Mouse (Mus musculus): Measurements from ENCODE around the gene Ccdc126. TPM values are rescaled to one million over a fixed set of nuclear protein-coding genes. Genes with fewer than 3 reads are reported as not detected.

The Ccdc126 gene
- total and polyA plus RNA-seq, 2 experiments from 2014 or later = 7.0 to 7.1 TPM

DNA sequence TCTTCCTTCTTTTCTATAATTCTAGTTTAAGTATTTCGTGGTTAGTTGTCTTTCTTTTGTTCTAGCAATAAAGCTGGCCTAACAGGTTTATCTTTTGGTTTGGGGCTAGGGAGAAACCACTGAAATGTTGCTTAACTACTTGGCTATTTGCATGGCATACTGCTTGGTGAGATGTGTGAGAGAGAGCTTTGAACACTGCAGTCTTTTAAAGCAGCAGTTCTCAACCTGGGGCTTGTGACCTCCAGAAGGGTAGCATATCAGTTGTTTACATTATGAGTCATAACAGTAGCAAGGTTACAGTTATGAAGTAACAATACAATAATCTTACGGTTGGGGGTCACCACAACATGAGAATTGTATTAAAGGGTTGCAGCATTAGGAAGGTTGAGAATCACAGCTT, 3.9 kb downstream of the Ccdc126 start:
- Histone ChIP-seq H3K4me2 (ENCODE audit: low read depth, low read length) (no peak overlapping the region), H3K9me3 (ENCODE audit: low read length) (no peaks in the 10 kb centered on the region), H3K4me1 (ENCODE audit: insufficient read depth, low read length) (peaks cover 4% of the 10 kb centered on the region; the same call in 1 of the 2 replicates), H3K9ac (replicated peaks; ENCODE audit: low read length) (no peak overlapping the region), H3K27me3 (ENCODE audit: insufficient read depth, low read length) (no peaks in the 10 kb centered on the region), H3K4me3 (ENCODE audit: low read length) (no peak overlapping the region), H3K36me3 (ENCODE audit: insufficient read depth, low read length) (no peaks in the 10 kb centered on the region), H3K27ac (no peak overlapping the region)
- no peak for TF ChIP-seq CTCF (IDR thresholded peaks at IDR 0.05; ENCODE audit: low read depth)
- WGBS = 72% methylated on average over 2 of the region's 2 CpGs
- no peak for DNase-seq (ENCODE audit: low spot score)
- no peak for ATAC-seq

DNA sequence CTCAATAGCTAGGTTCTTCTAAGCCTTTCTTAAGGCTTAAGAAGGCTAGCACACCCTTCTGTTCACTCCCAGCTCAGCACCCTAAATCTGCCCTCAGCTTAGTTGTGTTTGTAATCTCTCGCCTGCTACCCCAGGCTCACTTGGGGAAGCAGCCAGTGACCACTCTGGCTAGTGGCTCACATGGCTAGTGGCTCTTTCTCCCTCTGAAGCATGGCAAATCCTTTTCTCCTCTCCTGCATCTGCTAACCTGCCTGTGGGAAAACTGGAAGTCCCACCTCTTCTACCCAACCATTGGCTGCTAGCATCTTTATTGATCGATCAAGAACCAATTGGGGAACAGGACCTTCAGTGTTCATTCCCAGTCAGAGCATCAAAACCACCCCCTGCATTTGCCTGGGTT, 5.5 kb downstream of the Ccdc126 start:
- ATAC-seq = no peak

DNA sequence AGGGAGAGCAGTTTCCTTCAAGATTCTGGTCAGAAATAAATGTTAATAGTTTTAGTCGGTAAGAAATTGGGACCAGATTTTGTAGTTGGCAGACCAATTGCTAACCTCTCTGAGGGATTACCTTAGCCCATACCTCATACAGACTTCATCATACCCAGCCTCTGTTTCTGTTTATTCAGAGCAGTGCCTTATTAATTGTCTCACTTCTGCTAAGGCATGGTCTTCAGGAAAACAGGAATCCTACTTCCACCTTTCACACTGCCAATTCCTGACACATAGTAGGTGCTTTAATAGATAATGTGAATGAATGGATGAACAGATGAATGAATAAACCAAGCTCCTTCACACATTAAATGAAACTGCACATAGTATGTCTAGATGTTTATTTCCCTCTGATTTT, 6.2 kb downstream of the Ccdc126 start:
- no peak overlapping the region for H3K4me2 ChIP-seq (ENCODE audit: low read depth, low read length)
- ATAC-seq = no peak
- no peaks in the 10 kb centered on the region for H3K36me3 ChIP-seq (ENCODE audit: insufficient read depth, low read length)
- no peak overlapping the region for H3K4me3 ChIP-seq (ENCODE audit: low read length)
- no peak overlapping the region for H3K9ac ChIP-seq (replicated peaks; ENCODE audit: low read length)
- H3K27ac ChIP-seq = no peak overlapping the region
- WGBS = 95% methylated on average over 1 of the region's 1 CpGs
- H3K4me1 ChIP-seq (ENCODE audit: insufficient read depth, low read length) = peaks cover 4% of the 10 kb centered on the region; the same call in 1 of the 2 replicates
- DNase-seq (ENCODE audit: low spot score) = no peak
- no peaks in the 10 kb centered on the region for H3K27me3 ChIP-seq (ENCODE audit: insufficient read depth, low read length)
- no peaks in the 10 kb centered on the region for H3K9me3 ChIP-seq (ENCODE audit: low read length)
- no peak for TF ChIP-seq CTCF (IDR thresholded peaks at IDR 0.05; ENCODE audit: low read depth)

More for the DNA sequence above, 5.5 kb downstream of the Ccdc126 start:
- Histone ChIP-seq H3K4me3 (ENCODE audit: low read length) (no peak overlapping the region), H3K9ac (replicated peaks; ENCODE audit: low read length) (no peak overlapping the region), H3K27me3 (ENCODE audit: insufficient read depth, low read length) (no peaks in the 10 kb centered on the region), H3K27ac (no peak overlapping the region), H3K4me1 (ENCODE audit: insufficient read depth, low read length) (peaks cover 4% of the 10 kb centered on the region; the same call in 1 of the 2 replicates), H3K4me2 (ENCODE audit: low read depth, low read length) (no peak overlapping the region), H3K9me3 (ENCODE audit: low read length) (no peaks in the 10 kb centered on the region), H3K36me3 (ENCODE audit: insufficient read depth, low read length) (no peaks in the 10 kb centered on the region)
- no peak for TF ChIP-seq CTCF (IDR thresholded peaks at IDR 0.05; ENCODE audit: low read depth)
- WGBS = 75% methylated on average over 2 of the region's 2 CpGs
- no peak for DNase-seq (ENCODE audit: low spot score)

DNA sequence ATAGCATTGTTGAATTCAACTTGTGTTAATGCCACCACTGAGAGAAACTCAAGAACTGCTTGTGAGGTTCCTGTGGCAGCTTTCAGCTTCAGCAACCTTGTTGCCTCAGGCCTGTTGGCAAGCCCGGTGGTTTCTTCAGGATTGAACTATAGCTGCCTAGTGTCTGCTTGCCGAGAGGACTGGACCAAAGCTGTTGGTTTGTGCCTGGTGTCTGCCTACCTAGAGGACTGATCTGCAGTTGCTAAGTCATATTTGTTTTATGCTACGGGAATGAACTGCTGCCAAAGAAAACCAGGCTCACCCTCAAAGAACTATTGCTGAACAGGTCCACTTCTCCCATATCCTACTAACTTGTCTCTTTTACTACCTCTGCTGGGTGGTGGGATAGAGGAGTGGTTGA, 7.8 kb downstream of the Ccdc126 start:
- no peaks in the 10 kb centered on the region for H3K36me3 ChIP-seq (ENCODE audit: insufficient read depth, low read length)
- no peak overlapping the region for H3K9ac ChIP-seq (replicated peaks; ENCODE audit: low read length)
- WGBS = 86% methylated on average over 3 of the region's 3 CpGs
- H3K4me3 ChIP-seq (ENCODE audit: low read length) = no peak overlapping the region
- DNase-seq (ENCODE audit: low spot score) (no peak), ATAC-seq (no peak)
- no peak overlapping the region for H3K27ac ChIP-seq
- no peak overlapping the region for H3K4me2 ChIP-seq (ENCODE audit: low read depth, low read length)
- H3K9me3 ChIP-seq (ENCODE audit: low read length) = no peaks in the 10 kb centered on the region
- no peaks in the 10 kb centered on the region for H3K4me1 ChIP-seq (ENCODE audit: insufficient read depth, low read length)
- TF ChIP-seq CTCF (IDR thresholded peaks at IDR 0.05; ENCODE audit: low read depth) = no peak
- H3K27me3 ChIP-seq (ENCODE audit: insufficient read depth, low read length) = no peaks in the 10 kb centered on the region

DNA sequence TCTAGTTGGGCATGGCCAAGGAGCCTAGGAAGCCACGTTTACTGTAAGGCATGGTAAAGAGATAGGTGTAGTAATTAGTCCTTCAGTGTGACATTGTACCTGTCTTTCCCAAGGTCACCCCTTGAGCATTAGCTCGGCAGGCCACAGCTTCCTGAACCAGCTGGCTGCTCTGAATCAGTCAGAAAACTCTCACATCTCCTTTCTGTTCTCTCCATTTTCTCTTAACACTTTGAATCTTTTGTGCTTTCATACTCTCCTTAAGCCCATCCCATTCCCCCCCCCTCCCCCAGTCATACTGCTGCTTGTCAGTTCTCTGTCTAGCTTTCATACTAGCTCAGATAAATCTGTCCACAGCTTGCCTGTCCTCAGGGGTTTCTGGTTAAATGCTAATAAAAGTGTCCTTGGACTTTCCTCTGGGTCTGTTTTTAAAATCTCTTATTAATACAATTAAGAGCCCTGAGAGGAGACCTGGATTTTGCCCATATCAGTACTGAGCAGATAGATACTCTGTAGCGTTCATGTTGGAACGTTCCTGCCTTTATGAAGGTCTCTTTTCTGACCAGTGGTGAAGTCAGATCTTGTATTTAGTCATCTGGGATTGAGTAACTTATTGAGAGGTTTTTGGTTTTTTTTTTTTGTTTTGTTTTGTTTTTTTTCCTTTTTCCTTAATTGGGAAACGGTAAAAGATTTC, 12.4 kb downstream of the Ccdc126 start:
- no peak overlapping the region for H3K4me2 ChIP-seq (ENCODE audit: low read depth, low read length)
- no peak overlapping the region for H3K4me3 ChIP-seq (ENCODE audit: low read length)
- H3K27me3 ChIP-seq (ENCODE audit: insufficient read depth, low read length) = no peaks in the 10 kb centered on the region
- ATAC-seq (no peak), DNase-seq (ENCODE audit: low spot score) (no peak)
- no peak for TF ChIP-seq CTCF (IDR thresholded peaks at IDR 0.05; ENCODE audit: low read depth)
- H3K4me1 ChIP-seq (ENCODE audit: insufficient read depth, low read length) = no peaks in the 10 kb centered on the region
- no peaks in the 10 kb centered on the region for H3K9me3 ChIP-seq (ENCODE audit: low read length)
- no peaks in the 10 kb centered on the region for H3K36me3 ChIP-seq (ENCODE audit: insufficient read depth, low read length)
- no peak overlapping the region for H3K9ac ChIP-seq (replicated peaks; ENCODE audit: low read length)
- no peak overlapping the region for H3K27ac ChIP-seq
- 72% methylated on average over 5 of the region's 5 CpGs for WGBS

DNA sequence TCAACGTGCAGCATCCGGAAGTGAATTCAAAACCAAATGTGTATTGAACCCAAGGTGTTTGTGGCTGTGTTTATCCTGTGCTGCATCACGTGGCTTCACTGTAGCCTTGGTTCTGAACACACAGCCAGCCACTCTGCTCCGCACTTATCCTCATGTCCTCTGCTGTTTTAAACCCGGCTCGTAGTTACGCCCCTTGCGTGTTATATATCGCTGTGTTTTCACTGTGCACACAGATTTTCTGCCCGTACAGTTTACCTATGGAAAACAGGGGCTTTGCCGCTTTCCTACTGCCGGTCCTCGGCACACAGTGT, 12.9 kb downstream of the Ccdc126 start:
- no peak for DNase-seq (ENCODE audit: low spot score)
- Histone ChIP-seq H3K4me3 (ENCODE audit: low read length) (no peak overlapping the region), H3K36me3 (ENCODE audit: insufficient read depth, low read length) (no peaks in the 10 kb centered on the region), H3K9ac (replicated peaks; ENCODE audit: low read length) (no peak overlapping the region), H3K27me3 (ENCODE audit: insufficient read depth, low read length) (no peaks in the 10 kb centered on the region), H3K4me1 (ENCODE audit: insufficient read depth, low read length) (no peaks in the 10 kb centered on the region), H3K27ac (no peak overlapping the region), H3K9me3 (ENCODE audit: low read length) (no peaks in the 10 kb centered on the region), H3K4me2 (ENCODE audit: low read depth, low read length) (no peak overlapping the region)
- 75% methylated on average over 13 of the region's 13 CpGs for WGBS
- no peak for ATAC-seq
- no peak for TF ChIP-seq CTCF (IDR thresholded peaks at IDR 0.05; ENCODE audit: low read depth)

DNA sequence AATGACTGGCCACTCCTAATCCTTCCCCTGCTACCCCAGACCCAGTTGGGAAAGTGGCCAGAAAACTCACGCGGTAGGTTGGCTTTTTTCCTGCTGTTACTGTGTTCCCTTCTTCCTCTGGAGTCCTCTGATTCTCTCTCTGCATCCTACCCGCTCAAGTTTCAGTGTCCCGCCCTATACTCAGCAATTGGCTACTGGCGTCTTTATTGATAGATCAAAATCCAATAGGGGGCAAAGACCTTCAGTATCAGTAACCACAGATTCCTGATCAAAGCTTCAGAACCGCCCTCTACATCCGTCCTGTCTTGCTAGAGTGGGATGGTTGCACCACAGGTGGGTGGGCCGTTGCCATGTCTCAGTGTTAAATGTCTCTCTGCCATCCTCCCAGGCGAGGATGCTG, 19.5 kb downstream of the Ccdc126 start:
- TF ChIP-seq CTCF (IDR thresholded peaks at IDR 0.05; ENCODE audit: low read depth) = no peak
- no peak overlapping the region for H3K4me3 ChIP-seq (ENCODE audit: low read length)
- no peaks in the 10 kb centered on the region for H3K4me1 ChIP-seq (ENCODE audit: insufficient read depth, low read length)
- H3K4me2 ChIP-seq (ENCODE audit: low read depth, low read length) = no peak overlapping the region
- no peaks in the 10 kb centered on the region for H3K36me3 ChIP-seq (ENCODE audit: insufficient read depth, low read length)
- WGBS = 20% methylated on average over 9 of the region's 9 CpGs
- ATAC-seq = peak; percentile 38; the same call in 1 of the 2 replicates
- H3K27ac ChIP-seq = no peak overlapping the region
- peak; percentile 42 for DNase-seq (ENCODE audit: low spot score)
- H3K9ac ChIP-seq (replicated peaks; ENCODE audit: low read length) = no peak overlapping the region
- H3K27me3 ChIP-seq (ENCODE audit: insufficient read depth, low read length) = no peaks in the 10 kb centered on the region
- no peaks in the 10 kb centered on the region for H3K9me3 ChIP-seq (ENCODE audit: low read length)

Measured in hindbrain, postnatal 0 days (tissue).